Mouse (Mus musculus) stomach, embryonic 16.5 days (tissue): ENCODE measurements at regions not wholly inside any gene's neighbourhood (a gene's known extent, or its start where the extent isn't known, plus 50 kb on each side); places are given as distances from the start of the nearest gene placed in this dataset.
A peak's percentile ranks its signal among the peaks of the same experiment; 100 is the strongest.

Source experiments
- ATAC-seq: fragments of 200-750 bp; cut with Nextera tagmentation; 2 replicates; pipeline ENCODE4 v1.8.0; 2017; ENCODE audit warnings: moderate number of reproducible peaks, moderate TSS enrichment; ENCODE audit not compliant: insufficient read depth, low FRiP score
- H3K27ac ChIP-seq: fragments of 300-500 bp; sonication (generic); 2 replicates; pipeline ENCODE4 v1.5.1; 2014; ENCODE audit warnings: low read length
- H3K27me3 ChIP-seq: fragments of 300-500 bp; sonication (generic); 2 replicates; pipeline ENCODE4 v1.6.1; 2014; ENCODE audit warnings: low read length, control low read depth, mixed read lengths; ENCODE audit not compliant: control insufficient read depth, insufficient read depth
- H3K36me3 ChIP-seq: fragments of 300-500 bp; sonication (generic); 2 replicates; pipeline ENCODE4 v1.6.1; 2014; ENCODE audit warnings: low read length; ENCODE audit not compliant: control insufficient read depth, insufficient read depth
- H3K4me1 ChIP-seq: fragments of 300-500 bp; sonication (generic); 2 replicates; pipeline ENCODE4 v1.6.1; 2014; ENCODE audit warnings: low read length, control low read depth, mixed read lengths; ENCODE audit not compliant: control insufficient read depth, insufficient read depth
- H3K4me2 ChIP-seq: fragments of 300-500 bp; sonication (generic); 2 replicates; pipeline ENCODE4 v1.6.1; 2014; ENCODE audit warnings: low read depth, low read length, mixed read lengths
- H3K4me3 ChIP-seq: fragments of 300-500 bp; sonication (generic); replicated peaks from 2 replicates; pipeline ENCODE4 v1.5.1; 2014; ENCODE audit warnings: mild to moderate bottlenecking, low read length
- H3K9ac ChIP-seq: fragments of 300-500 bp; sonication (generic); 2 replicates; pipeline ENCODE4 v1.6.1; 2014; ENCODE audit warnings: low read length
- H3K9me3 ChIP-seq: fragments of 300-500 bp; sonication (generic); replicated peaks from 2 replicates; pipeline ENCODE4 v1.6.1; 2016; ENCODE audit warnings: low read length, control low read depth; ENCODE audit not compliant: control insufficient read depth
- WGBS: fragments of 180-500 bp; shearing (Covaris S2); extraction: QIAGEN DNeasy Blood & Tissue Kit; methylation state at CpG from one replicate; pipeline ENCODE4 v1.1.7; 2014; 5-methylcytosine and 5-hydroxymethylcytosine counted together

- Histone ChIP-seq H3K36me3 (no peaks in the 10 kb centered on the region), H3K4me3 (no peak overlapping the region), H3K9ac (no peak overlapping the region), H3K4me2 (no peak overlapping the region), H3K27ac (0 out of 2 replicates have a peak overlapping the region, but pooled peaks have one; percentile 18), H3K4me1 (peaks cover 6% of the 10 kb centered on the region), H3K27me3 (no peaks in the 10 kb centered on the region), H3K9me3 (no peaks in the 10 kb centered on the region)
- WGBS = 58% methylated on average over 3 of the region's 3 CpGs
- no peak for ATAC-seq
Observed at GRCm38 (mm10) chr8:103408411-103408810, 623.0 kb upstream of the Cdh11 start.

DNA sequence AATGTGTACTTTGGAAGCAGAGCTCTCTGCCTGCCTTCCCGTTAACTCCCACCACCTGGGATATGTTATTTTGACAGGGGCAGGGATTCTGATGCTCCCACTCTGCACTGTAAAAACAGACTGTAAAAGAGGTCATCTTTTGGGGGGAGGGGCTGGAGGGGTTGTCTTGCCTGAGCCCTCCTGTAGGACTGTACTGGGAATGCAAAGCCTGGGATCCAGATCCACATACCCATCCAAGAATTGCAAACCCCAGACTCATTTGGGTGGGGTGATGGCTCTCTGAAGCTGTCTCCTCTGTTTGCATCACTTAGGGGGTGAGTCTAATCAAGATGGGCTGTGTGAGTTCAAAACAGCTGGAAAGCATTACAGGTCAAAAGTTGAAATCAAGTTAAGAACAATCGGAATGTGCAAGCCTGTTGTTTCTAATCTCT is 623.7 kb upstream of the Cdh11 start:
- Histone ChIP-seq H3K9me3 (no peaks in the 10 kb centered on the region), H3K4me2 (no peak overlapping the region), H3K27me3 (no peaks in the 10 kb centered on the region), H3K4me1 (peaks cover 12% of the 10 kb centered on the region), H3K36me3 (no peaks in the 10 kb centered on the region), H3K27ac (peak overlapping the region; percentile 54; the same call in 1 of the 2 replicates), H3K9ac (no peak overlapping the region), H3K4me3 (no peak overlapping the region)
- 19% methylated on average over 2 of the region's 2 CpGs for WGBS
- ATAC-seq = peak; percentile 75; the same call in 1 of the 2 replicates

DNA sequence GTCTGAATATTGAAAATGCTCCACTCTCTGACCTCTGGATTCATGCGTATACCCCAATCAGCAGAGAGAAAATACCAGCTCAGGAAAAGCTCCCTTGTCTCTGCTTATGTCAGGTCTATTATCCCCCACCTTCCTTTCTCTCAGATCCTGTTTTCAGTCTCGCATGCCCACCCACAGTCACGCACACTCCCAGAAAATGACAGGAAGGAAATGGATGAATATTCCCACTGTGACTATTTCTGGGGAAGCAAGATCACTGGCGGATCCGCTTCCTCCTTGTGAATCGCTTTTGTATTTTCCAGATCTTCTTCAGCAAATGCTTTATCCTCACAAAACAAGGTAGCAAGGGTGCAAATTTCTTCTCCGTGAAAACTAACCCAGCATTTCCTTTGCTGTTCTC is 627.3 kb upstream of the Cdh11 start:
- no peak overlapping the region for H3K4me3 ChIP-seq
- 72% methylated on average over 7 of the region's 7 CpGs for WGBS
- no peaks in the 10 kb centered on the region for H3K36me3 ChIP-seq
- no peaks in the 10 kb centered on the region for H3K9me3 ChIP-seq
- H3K9ac ChIP-seq = no peak overlapping the region
- no peaks in the 10 kb centered on the region for H3K27me3 ChIP-seq
- H3K27ac ChIP-seq = no peak overlapping the region
- no peak overlapping the region for H3K4me2 ChIP-seq
- peaks cover 10% of the 10 kb centered on the region; the same call in 1 of the 2 replicates for H3K4me1 ChIP-seq
- no peak for ATAC-seq

GRCm38 (mm10) chr8:103413589-103414575 is 628.4 kb upstream of the Cdh11 start:
- H3K4me1 ChIP-seq = peaks cover 10% of the 10 kb centered on the region; the same call in 1 of the 2 replicates
- H3K27me3 ChIP-seq = no peaks in the 10 kb centered on the region
- no peak overlapping the region for H3K4me2 ChIP-seq
- 58% methylated on average over 11 of the region's 11 CpGs for WGBS
- H3K4me3 ChIP-seq = no peak overlapping the region
- no peak overlapping the region for H3K9ac ChIP-seq
- no peaks in the 10 kb centered on the region for H3K36me3 ChIP-seq
- peak overlapping the region; percentile 38; the same call in 1 of the 2 replicates for H3K27ac ChIP-seq
- H3K9me3 ChIP-seq = no peaks in the 10 kb centered on the region
- no peak for ATAC-seq

GRCm38 (mm10) chr8:103422313-103422973 is 637.0 kb upstream of the Cdh11 start:
- H3K36me3 ChIP-seq = no peaks in the 10 kb centered on the region
- WGBS = 83% methylated on average over 2 of the region's 2 CpGs
- no peak overlapping the region for H3K4me2 ChIP-seq
- no peak for ATAC-seq
- H3K27ac ChIP-seq = no peak overlapping the region
- no peaks in the 10 kb centered on the region for H3K9me3 ChIP-seq
- no peak overlapping the region for H3K4me3 ChIP-seq
- H3K27me3 ChIP-seq = no peaks in the 10 kb centered on the region
- H3K9ac ChIP-seq = no peak overlapping the region
- no peaks in the 10 kb centered on the region for H3K4me1 ChIP-seq

DNA sequence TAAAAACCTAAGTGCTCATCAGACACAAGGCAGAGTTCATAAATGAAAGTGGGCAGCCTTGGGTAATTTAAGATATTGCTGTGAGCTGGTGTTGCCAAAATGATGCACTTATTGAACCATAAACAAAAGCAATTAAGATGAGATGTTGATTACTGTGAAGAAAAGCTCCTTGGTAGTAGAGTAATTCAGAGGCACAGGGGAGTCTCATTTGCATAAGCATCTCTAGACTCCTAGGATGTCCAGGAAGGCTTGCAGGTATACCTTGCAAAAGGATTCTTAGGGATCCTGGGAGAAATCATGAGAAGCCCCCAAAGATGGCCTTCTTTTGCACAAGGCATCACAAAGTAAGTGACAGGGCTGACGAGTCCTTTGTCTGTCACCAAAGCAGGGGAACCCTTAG is 640.5 kb upstream of the Cdh11 start:
- H3K9me3 ChIP-seq = no peaks in the 10 kb centered on the region
- no peaks in the 10 kb centered on the region for H3K27me3 ChIP-seq
- H3K9ac ChIP-seq = no peak overlapping the region
- WGBS = 82% methylated on average over 1 of the region's 1 CpGs
- ATAC-seq = no peak
- H3K4me3 ChIP-seq = no peak overlapping the region
- H3K27ac ChIP-seq = no peak overlapping the region
- H3K4me2 ChIP-seq = no peak overlapping the region
- no peaks in the 10 kb centered on the region for H3K36me3 ChIP-seq
- H3K4me1 ChIP-seq = no peaks in the 10 kb centered on the region

DNA sequence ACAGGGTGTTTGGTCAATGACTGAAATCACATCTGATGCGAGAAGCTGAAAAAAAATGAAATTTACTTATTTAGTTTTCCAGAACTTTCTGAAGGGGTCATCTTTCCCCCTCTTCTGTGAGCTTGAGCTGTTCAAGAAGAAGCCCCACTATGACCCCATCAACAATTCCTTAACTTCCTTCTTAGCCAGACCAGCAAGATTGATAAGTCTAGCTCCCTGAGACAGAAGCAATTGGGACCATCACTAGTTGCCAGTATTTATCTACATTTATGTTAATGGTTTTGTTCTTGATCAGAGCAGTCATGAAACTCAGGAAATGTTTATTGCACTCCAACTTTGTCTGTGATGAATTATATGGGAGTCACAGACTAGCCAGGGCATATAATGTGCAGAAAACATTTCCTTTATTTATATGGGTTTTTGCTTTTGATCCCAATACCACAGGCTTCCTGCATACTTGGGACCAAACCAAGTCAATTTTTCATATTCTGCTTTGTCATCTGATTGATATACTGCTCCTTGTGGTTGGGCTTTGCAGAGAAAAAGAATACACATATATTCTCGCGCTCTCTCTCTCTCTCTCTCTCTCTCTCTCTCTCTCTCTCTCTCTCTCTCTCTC is 645.5 kb upstream of the Cdh11 start:
- WGBS = 71% methylated on average over 3 of the region's 3 CpGs

DNA sequence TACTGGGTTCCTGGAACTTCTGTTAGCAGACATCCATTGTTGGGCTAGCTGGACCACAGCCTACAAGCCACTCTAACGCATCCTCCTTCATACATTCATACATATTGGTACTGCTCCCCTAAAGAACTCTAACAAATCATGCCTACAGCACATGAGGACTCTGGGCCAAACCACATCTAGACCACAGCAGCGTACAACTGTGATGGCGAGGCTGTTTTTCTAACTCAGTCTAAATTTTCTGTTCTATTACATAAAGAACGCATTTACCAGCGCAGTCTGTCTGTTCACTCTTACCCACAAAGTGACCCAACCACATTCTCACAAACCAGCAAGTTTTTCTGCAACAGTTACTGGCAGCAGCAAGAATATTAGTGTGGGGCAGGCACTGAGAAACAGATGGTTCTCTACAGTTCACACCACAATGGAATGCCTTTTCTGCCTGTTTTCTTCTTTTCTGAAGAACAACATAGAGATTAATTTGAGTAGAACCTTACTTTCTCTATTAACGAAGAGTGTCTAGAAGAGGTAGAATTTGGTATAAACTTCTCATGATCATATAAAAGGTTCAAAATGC is 648.2 kb upstream of the Cdh11 start:
- no peak overlapping the region for H3K4me3 ChIP-seq
- no peak overlapping the region for H3K9ac ChIP-seq
- no peaks in the 10 kb centered on the region for H3K4me1 ChIP-seq
- ATAC-seq = no peak
- no peaks in the 10 kb centered on the region for H3K36me3 ChIP-seq
- no peak overlapping the region for H3K4me2 ChIP-seq
- H3K9me3 ChIP-seq = no peaks in the 10 kb centered on the region
- no peaks in the 10 kb centered on the region for H3K27me3 ChIP-seq
- 94% methylated on average over 6 of the region's 6 CpGs for WGBS
- no peak overlapping the region for H3K27ac ChIP-seq

More for the DNA sequence above, 645.5 kb upstream of the Cdh11 start:
- Histone ChIP-seq H3K4me1 (no peaks in the 10 kb centered on the region), H3K27ac (no peak overlapping the region), H3K27me3 (no peaks in the 10 kb centered on the region), H3K9me3 (no peaks in the 10 kb centered on the region), H3K4me2 (no peak overlapping the region), H3K4me3 (no peak overlapping the region), H3K36me3 (no peaks in the 10 kb centered on the region), H3K9ac (no peak overlapping the region)
- no peak for ATAC-seq
